Mouse (Mus musculus): ENCODE results near the gene Trim60. TPM values are rescaled to one million over a fixed set of nuclear protein-coding genes. Genes with fewer than 3 reads are reported as not detected.

The Trim60 gene
- polyA plus RNA-seq, 1 experiment from 2014 or later, result not detected

- H3K27me3 ChIP-seq (ENCODE audit: control insufficient read depth, insufficient read depth, low read length), result no peaks in the 10 kb centered on the region
Measured at GRCm38 (mm10) chr8:65047801-65048200, 29.4 kb upstream of the Trim60 start.

GRCm38 (mm10) chr8:65047193-65047592 lies 28.8 kb upstream of the Trim60 start:
- 92% methylated on average over 4 of the region's 4 CpGs for WGBS
- no peak overlapping the region for H3K4me2 ChIP-seq (replicated peaks; ENCODE audit: low read depth, low read length)
- ATAC-seq (ENCODE audit: low FRiP score, low TSS enrichment), result no peak
- no peak overlapping the region for H3K27ac ChIP-seq (ENCODE audit: low read depth, low read length)
- H3K27me3 ChIP-seq (ENCODE audit: control insufficient read depth, insufficient read depth, low read length), result no peaks in the 10 kb centered on the region
- no peaks in the 10 kb centered on the region for H3K36me3 ChIP-seq (ENCODE audit: control insufficient read depth, insufficient read depth, low read length)
- H3K4me1 ChIP-seq (ENCODE audit: control insufficient read depth, insufficient read depth, low read length), result no peaks in the 10 kb centered on the region
- H3K9ac ChIP-seq (ENCODE audit: low read depth, low read length), result no peak overlapping the region
- no peak overlapping the region for H3K4me3 ChIP-seq (ENCODE audit: low read length)
- H3K9me3 ChIP-seq (ENCODE audit: control insufficient read depth, low read length), result 0 out of 2 replicates have a peak, but pooled peaks cover 2% of the 10 kb centered on the region

More at GRCm38 (mm10) chr8:65047801-65048200, 29.4 kb upstream of the Trim60 start:
- no peak overlapping the region for H3K27ac ChIP-seq (ENCODE audit: low read depth, low read length)
- no peak overlapping the region for H3K9ac ChIP-seq (ENCODE audit: low read depth, low read length)
- H3K9me3 ChIP-seq (ENCODE audit: control insufficient read depth, low read length), result 0 out of 2 replicates have a peak, but pooled peaks cover 2% of the 10 kb centered on the region
- ATAC-seq (ENCODE audit: low FRiP score, low TSS enrichment), result no peak
- H3K36me3 ChIP-seq (ENCODE audit: control insufficient read depth, insufficient read depth, low read length), result no peaks in the 10 kb centered on the region
- H3K4me3 ChIP-seq (ENCODE audit: low read length), result no peak overlapping the region
- no peak overlapping the region for H3K4me2 ChIP-seq (replicated peaks; ENCODE audit: low read depth, low read length)
- H3K4me1 ChIP-seq (ENCODE audit: control insufficient read depth, insufficient read depth, low read length), result no peaks in the 10 kb centered on the region
- 85% methylated on average over 4 of the region's 4 CpGs for WGBS

GRCm38 (mm10) chr8:65046565-65046964 lies 28.2 kb upstream of the Trim60 start:
- ATAC-seq (ENCODE audit: low FRiP score, low TSS enrichment), result no peak
- Histone ChIP-seq H3K36me3 (ENCODE audit: control insufficient read depth, insufficient read depth, low read length) (no peaks in the 10 kb centered on the region), H3K4me1 (ENCODE audit: control insufficient read depth, insufficient read depth, low read length) (no peaks in the 10 kb centered on the region), H3K27ac (ENCODE audit: low read depth, low read length) (no peak overlapping the region), H3K9ac (ENCODE audit: low read depth, low read length) (no peak overlapping the region), H3K9me3 (ENCODE audit: control insufficient read depth, low read length) (0 out of 2 replicates have a peak, but pooled peaks cover 2% of the 10 kb centered on the region), H3K4me2 (replicated peaks; ENCODE audit: low read depth, low read length) (no peak overlapping the region), H3K27me3 (ENCODE audit: control insufficient read depth, insufficient read depth, low read length) (no peaks in the 10 kb centered on the region), H3K4me3 (ENCODE audit: low read length) (no peak overlapping the region)
- WGBS, result 48% methylated on average over 5 of the region's 5 CpGs

GRCm38 (mm10) chr8:65037117-65037533 lies 18.7 kb upstream of the Trim60 start, which contains the start of gene Apela:
Gene Apela (minus strand): TSS chr8:65037336.
- Histone ChIP-seq H3K9me3 (ENCODE audit: control insufficient read depth, low read length) (no peaks in the 10 kb centered on the region), H3K4me2 (replicated peaks; ENCODE audit: low read depth, low read length) (peak within 1 kb of the TSS; percentile 54), H3K36me3 (ENCODE audit: control insufficient read depth, insufficient read depth, low read length) (no peaks in the 10 kb centered on the region), H3K27me3 (ENCODE audit: control insufficient read depth, insufficient read depth, low read length) (no peaks in the 10 kb centered on the region), H3K27ac (ENCODE audit: low read depth, low read length) (no peak within 1 kb of the TSS; the same call in 1 of the 2 replicates), H3K4me1 (ENCODE audit: control insufficient read depth, insufficient read depth, low read length) (no peaks in the 10 kb centered on the region), H3K9ac (ENCODE audit: low read depth, low read length) (no peak within 1 kb of the TSS), H3K4me3 (ENCODE audit: low read length) (peak within 1 kb of the TSS; percentile 30)
- peak; percentile 87 for ATAC-seq (ENCODE audit: low FRiP score, low TSS enrichment)
- under 1% methylated on average over 8 of the region's 8 CpGs for WGBS

- H3K4me3 ChIP-seq (ENCODE audit: low read length), result no peak overlapping the region
- ATAC-seq (ENCODE audit: low FRiP score, low TSS enrichment), result no peak
- H3K27ac ChIP-seq (ENCODE audit: low read depth, low read length), result no peak overlapping the region
- 19% methylated on average over 2 of the region's 2 CpGs for WGBS
- H3K4me1 ChIP-seq (ENCODE audit: control insufficient read depth, insufficient read depth, low read length), result no peaks in the 10 kb centered on the region
- H3K27me3 ChIP-seq (ENCODE audit: control insufficient read depth, insufficient read depth, low read length), result no peaks in the 10 kb centered on the region
- H3K4me2 ChIP-seq (replicated peaks; ENCODE audit: low read depth, low read length), result no peak overlapping the region
- H3K9me3 ChIP-seq (ENCODE audit: control insufficient read depth, low read length), result no peaks in the 10 kb centered on the region
- no peaks in the 10 kb centered on the region for H3K36me3 ChIP-seq (ENCODE audit: control insufficient read depth, insufficient read depth, low read length)
- H3K9ac ChIP-seq (ENCODE audit: low read depth, low read length), result no peak overlapping the region
Measured at GRCm38 (mm10) chr8:65034136-65034535, 15.8 kb upstream of the Trim60 start.

GRCm38 (mm10) chr8:65033056-65033455 lies 14.7 kb upstream of the Trim60 start:
- no peak for ATAC-seq (ENCODE audit: low FRiP score, low TSS enrichment)
- Histone ChIP-seq H3K27me3 (ENCODE audit: control insufficient read depth, insufficient read depth, low read length) (no peaks in the 10 kb centered on the region), H3K9ac (ENCODE audit: low read depth, low read length) (no peak overlapping the region), H3K9me3 (ENCODE audit: control insufficient read depth, low read length) (no peaks in the 10 kb centered on the region), H3K36me3 (ENCODE audit: control insufficient read depth, insufficient read depth, low read length) (no peaks in the 10 kb centered on the region), H3K27ac (ENCODE audit: low read depth, low read length) (no peak overlapping the region), H3K4me2 (replicated peaks; ENCODE audit: low read depth, low read length) (no peak overlapping the region), H3K4me1 (ENCODE audit: control insufficient read depth, insufficient read depth, low read length) (no peaks in the 10 kb centered on the region), H3K4me3 (ENCODE audit: low read length) (no peak overlapping the region)
- 85% methylated on average over 13 of the region's 13 CpGs for WGBS

- Histone ChIP-seq H3K9ac (ENCODE audit: low read depth, low read length) (no peak overlapping the region), H3K27ac (ENCODE audit: low read depth, low read length) (no peak overlapping the region), H3K4me2 (replicated peaks; ENCODE audit: low read depth, low read length) (no peak overlapping the region), H3K36me3 (ENCODE audit: control insufficient read depth, insufficient read depth, low read length) (no peaks in the 10 kb centered on the region), H3K4me1 (ENCODE audit: control insufficient read depth, insufficient read depth, low read length) (no peaks in the 10 kb centered on the region), H3K27me3 (ENCODE audit: control insufficient read depth, insufficient read depth, low read length) (no peaks in the 10 kb centered on the region), H3K9me3 (ENCODE audit: control insufficient read depth, low read length) (no peaks in the 10 kb centered on the region), H3K4me3 (ENCODE audit: low read length) (no peak overlapping the region)
- no peak for ATAC-seq (ENCODE audit: low FRiP score, low TSS enrichment)
- WGBS, result 100% methylated on average over 1 of the region's 1 CpGs
Measured at GRCm38 (mm10) chr8:65032107-65032506, 13.7 kb upstream of the Trim60 start.

GRCm38 (mm10) chr8:65030735-65031485 lies 12.5 kb upstream of the Trim60 start:
- 78% methylated on average over 4 of the region's 4 CpGs for WGBS
- ATAC-seq (ENCODE audit: low FRiP score, low TSS enrichment), result no peak
- no peak overlapping the region for H3K4me2 ChIP-seq (replicated peaks; ENCODE audit: low read depth, low read length)
- H3K27ac ChIP-seq (ENCODE audit: low read depth, low read length), result no peak overlapping the region
- no peaks in the 10 kb centered on the region for H3K9me3 ChIP-seq (ENCODE audit: control insufficient read depth, low read length)
- H3K36me3 ChIP-seq (ENCODE audit: control insufficient read depth, insufficient read depth, low read length), result no peaks in the 10 kb centered on the region
- no peaks in the 10 kb centered on the region for H3K27me3 ChIP-seq (ENCODE audit: control insufficient read depth, insufficient read depth, low read length)
- H3K9ac ChIP-seq (ENCODE audit: low read depth, low read length), result no peak overlapping the region
- no peak overlapping the region for H3K4me3 ChIP-seq (ENCODE audit: low read length)
- no peaks in the 10 kb centered on the region for H3K4me1 ChIP-seq (ENCODE audit: control insufficient read depth, insufficient read depth, low read length)

GRCm38 (mm10) chr8:65029776-65030175 lies 11.4 kb upstream of the Trim60 start:
- no peak overlapping the region for H3K27ac ChIP-seq (ENCODE audit: low read depth, low read length)
- H3K4me1 ChIP-seq (ENCODE audit: control insufficient read depth, insufficient read depth, low read length), result no peaks in the 10 kb centered on the region
- no peaks in the 10 kb centered on the region for H3K36me3 ChIP-seq (ENCODE audit: control insufficient read depth, insufficient read depth, low read length)
- H3K4me2 ChIP-seq (replicated peaks; ENCODE audit: low read depth, low read length), result no peak overlapping the region
- no peak for ATAC-seq (ENCODE audit: low FRiP score, low TSS enrichment)
- no peak overlapping the region for H3K4me3 ChIP-seq (ENCODE audit: low read length)
- 72% methylated on average over 4 of the region's 4 CpGs for WGBS
- no peak overlapping the region for H3K9ac ChIP-seq (ENCODE audit: low read depth, low read length)
- no peaks in the 10 kb centered on the region for H3K27me3 ChIP-seq (ENCODE audit: control insufficient read depth, insufficient read depth, low read length)
- H3K9me3 ChIP-seq (ENCODE audit: control insufficient read depth, low read length), result no peaks in the 10 kb centered on the region

All from kidney, embryonic 14.5 days (tissue).